Mouse (Mus musculus): Measurements from ENCODE around the gene Eif4e3. TPM values are rescaled to one million over a fixed set of nuclear protein-coding genes. Genes with fewer than 3 reads are reported as not detected.

Gene Eif4e3
- polyA plus RNA-seq, 1 experiment: 15.2 TPM

- TF ChIP-seq POLR2A (IDR thresholded peaks at IDR 0.05; ENCODE audit: borderline replicate concordance, extremely low read depth, low read depth, low read length): no peak
- no peak for TF ChIP-seq CTCF (IDR thresholded peaks at IDR 0.05; ENCODE audit: insufficient read depth, low read length)
- DNase-seq: no peak
- Histone ChIP-seq H3K4me3 (replicated peaks; ENCODE audit: extremely low read depth, low read depth, low read length) (no peak overlapping the region), H3K4me1 (ENCODE audit: control insufficient read depth, insufficient read depth, low read length) (0 out of 2 replicates have a peak, but pooled peaks cover 2% of the 10 kb centered on the region)
- WGBS: 61% methylated on average over 7 of the region's 7 CpGs
Measured at GRCm38 (mm10) chr6:99620471-99620870, 46.1 kb downstream of the Eif4e3 start.

- no peak for TF ChIP-seq POLR2A (IDR thresholded peaks at IDR 0.05; ENCODE audit: borderline replicate concordance, extremely low read depth, low read depth, low read length)
- no peak for TF ChIP-seq CTCF (IDR thresholded peaks at IDR 0.05; ENCODE audit: insufficient read depth, low read length)
- 60% methylated on average over 8 of the region's 8 CpGs for WGBS
- DNase-seq: no peak
- H3K4me3 ChIP-seq (replicated peaks; ENCODE audit: extremely low read depth, low read depth, low read length): no peak overlapping the region
- H3K4me1 ChIP-seq (ENCODE audit: control insufficient read depth, insufficient read depth, low read length): 0 out of 2 replicates have a peak, but pooled peaks cover 2% of the 10 kb centered on the region
Measured at GRCm38 (mm10) chr6:99619964-99620363, 46.6 kb downstream of the Eif4e3 start.

GRCm38 (mm10) chr6:99619466-99619865 lies 47.1 kb downstream of the Eif4e3 start:
- no peak for TF ChIP-seq POLR2A (IDR thresholded peaks at IDR 0.05; ENCODE audit: borderline replicate concordance, extremely low read depth, low read depth, low read length)
- no peak for TF ChIP-seq CTCF (IDR thresholded peaks at IDR 0.05; ENCODE audit: insufficient read depth, low read length)
- no peak for DNase-seq
- H3K4me1 ChIP-seq (ENCODE audit: control insufficient read depth, insufficient read depth, low read length): 0 out of 2 replicates have a peak, but pooled peaks cover 2% of the 10 kb centered on the region
- 47% methylated on average over 8 of the region's 8 CpGs for WGBS
- no peak overlapping the region for H3K4me3 ChIP-seq (replicated peaks; ENCODE audit: extremely low read depth, low read depth, low read length)

GRCm38 (mm10) chr6:99617867-99618266 lies 48.7 kb downstream of the Eif4e3 start:
- TF ChIP-seq CTCF (IDR thresholded peaks at IDR 0.05; ENCODE audit: insufficient read depth, low read length) (no peak), POLR2A (IDR thresholded peaks at IDR 0.05; ENCODE audit: borderline replicate concordance, extremely low read depth, low read depth, low read length) (no peak)
- WGBS: 80% methylated on average over 7 of the region's 7 CpGs
- no peak for DNase-seq
- no peak overlapping the region for H3K4me3 ChIP-seq (replicated peaks; ENCODE audit: extremely low read depth, low read depth, low read length)
- H3K4me1 ChIP-seq (ENCODE audit: control insufficient read depth, insufficient read depth, low read length): 0 out of 2 replicates have a peak, but pooled peaks cover 2% of the 10 kb centered on the region

GRCm38 (mm10) chr6:99617415-99617814 lies 49.2 kb downstream of the Eif4e3 start:
- TF ChIP-seq POLR2A (IDR thresholded peaks at IDR 0.05; ENCODE audit: borderline replicate concordance, extremely low read depth, low read depth, low read length): no peak
- TF ChIP-seq CTCF (IDR thresholded peaks at IDR 0.05; ENCODE audit: insufficient read depth, low read length): no peak
- 94% methylated on average over 1 of the region's 1 CpGs for WGBS
- Histone ChIP-seq H3K4me1 (ENCODE audit: control insufficient read depth, insufficient read depth, low read length) (0 out of 2 replicates have a peak, but pooled peaks cover 2% of the 10 kb centered on the region), H3K4me3 (replicated peaks; ENCODE audit: extremely low read depth, low read depth, low read length) (no peak overlapping the region)
- no peak for DNase-seq

- TF ChIP-seq POLR2A (IDR thresholded peaks at IDR 0.05; ENCODE audit: borderline replicate concordance, extremely low read depth, low read depth, low read length) (no peak), CTCF (IDR thresholded peaks at IDR 0.05; ENCODE audit: insufficient read depth, low read length) (no peak)
- Histone ChIP-seq H3K4me1 (ENCODE audit: control insufficient read depth, insufficient read depth, low read length) (0 out of 2 replicates have a peak, but pooled peaks cover 2% of the 10 kb centered on the region), H3K4me3 (replicated peaks; ENCODE audit: extremely low read depth, low read depth, low read length) (no peak overlapping the region)
- WGBS: 40% methylated on average over 10 of the region's 10 CpGs
- DNase-seq: no peak
Measured at GRCm38 (mm10) chr6:99615272-99615751, 51.3 kb downstream of the Eif4e3 start.

- 0 out of 2 replicates have a peak, but pooled peaks cover 2% of the 10 kb centered on the region for H3K4me1 ChIP-seq (ENCODE audit: control insufficient read depth, insufficient read depth, low read length)
- WGBS: 64% methylated on average over 17 of the region's 17 CpGs
- H3K4me3 ChIP-seq (replicated peaks; ENCODE audit: extremely low read depth, low read depth, low read length): no peak overlapping the region
- DNase-seq: no peak
- TF ChIP-seq CTCF (IDR thresholded peaks at IDR 0.05; ENCODE audit: insufficient read depth, low read length) (no peak), POLR2A (IDR thresholded peaks at IDR 0.05; ENCODE audit: borderline replicate concordance, extremely low read depth, low read depth, low read length) (no peak)
Measured at GRCm38 (mm10) chr6:99614566-99615271, 51.9 kb downstream of the Eif4e3 start.

GRCm38 (mm10) chr6:99611866-99612265 lies 54.7 kb downstream of the Eif4e3 start:
- TF ChIP-seq CTCF (IDR thresholded peaks at IDR 0.05; ENCODE audit: insufficient read depth, low read length): no peak
- no peak for TF ChIP-seq POLR2A (IDR thresholded peaks at IDR 0.05; ENCODE audit: borderline replicate concordance, extremely low read depth, low read depth, low read length)
- DNase-seq: no peak
- no peak overlapping the region for H3K4me3 ChIP-seq (replicated peaks; ENCODE audit: extremely low read depth, low read depth, low read length)
- H3K4me1 ChIP-seq (ENCODE audit: control insufficient read depth, insufficient read depth, low read length): no peaks in the 10 kb centered on the region
- WGBS: 46% methylated on average over 6 of the region's 6 CpGs

GRCm38 (mm10) chr6:99610454-99611427 lies 55.8 kb downstream of the Eif4e3 start:
- TF ChIP-seq POLR2A (IDR thresholded peaks at IDR 0.05; ENCODE audit: borderline replicate concordance, extremely low read depth, low read depth, low read length) (no peak), CTCF (IDR thresholded peaks at IDR 0.05; ENCODE audit: insufficient read depth, low read length) (no peak)
- Histone ChIP-seq H3K4me1 (ENCODE audit: control insufficient read depth, insufficient read depth, low read length) (no peaks in the 10 kb centered on the region), H3K4me3 (replicated peaks; ENCODE audit: extremely low read depth, low read depth, low read length) (no peak overlapping the region)
- WGBS: 41% methylated on average over 14 of the region's 14 CpGs
- no peak for DNase-seq
